Mouse (Mus musculus): ENCODE measurements at regions not wholly inside any gene's neighbourhood (a gene's known extent, or its start where the extent isn't known, plus 50 kb on each side); places are given as distances from the start of the nearest gene placed in this dataset.

DNA sequence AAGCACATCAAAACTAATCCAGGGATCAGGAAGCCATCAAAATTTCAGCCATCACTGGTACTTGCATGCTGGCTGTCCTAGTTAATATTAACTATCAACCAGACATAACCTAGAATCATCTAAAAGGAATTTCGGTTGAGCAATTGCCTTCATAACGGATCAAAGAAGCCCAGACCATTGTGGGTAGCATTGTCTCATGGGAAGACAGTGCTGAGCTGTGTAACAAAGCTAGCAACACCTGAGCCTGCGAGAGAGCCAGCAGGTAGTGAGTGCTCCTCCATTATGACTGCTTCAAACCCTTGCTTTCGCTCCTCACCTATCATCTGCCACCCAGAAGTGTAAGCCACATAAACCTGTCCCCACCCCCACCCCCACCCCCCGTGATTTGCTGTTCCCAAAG lies 169.6 kb upstream of the Fat1 start:
- DNase-seq (ENCODE audit: low spot score) = no peak

GRCm38 (mm10) chr8:44766111-44766873 lies 169.0 kb upstream of the Fat1 start:
- DNase-seq (ENCODE audit: low spot score) = no peak

- DNase-seq (ENCODE audit: low spot score) = no peak
Observed at GRCm38 (mm10) chr8:44767271-44767670, 168.0 kb upstream of the Fat1 start.

DNA sequence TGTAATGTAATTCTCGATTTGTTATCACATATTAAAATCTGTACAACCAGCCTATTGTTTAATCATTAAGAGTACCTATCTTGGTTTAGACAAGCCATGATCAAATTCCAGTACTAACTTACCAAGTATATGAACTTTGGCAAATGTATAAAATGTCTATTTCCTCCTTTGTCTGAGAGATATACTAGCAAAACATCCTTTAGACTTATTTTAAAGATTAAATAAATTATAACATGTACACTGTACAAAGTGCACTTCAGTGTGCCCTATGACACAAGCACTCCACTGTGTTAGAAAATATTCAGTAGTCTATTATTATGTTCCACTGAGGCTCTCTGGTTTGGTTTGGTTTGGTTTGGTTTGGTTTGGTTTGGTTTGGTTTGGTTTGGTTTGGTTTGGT lies 156.0 kb upstream of the Fat1 start:
- no peak for DNase-seq (ENCODE audit: low spot score)

GRCm38 (mm10) chr8:44782421-44782820 lies 152.8 kb upstream of the Fat1 start:
- no peak for DNase-seq (ENCODE audit: low spot score)

GRCm38 (mm10) chr8:44785161-44785560 lies 150.1 kb upstream of the Fat1 start:
- DNase-seq (ENCODE audit: low spot score) = no peak

- DNase-seq (ENCODE audit: low spot score) = no peak
Observed at GRCm38 (mm10) chr8:44786740-44787139, 148.5 kb upstream of the Fat1 start.

DNA sequence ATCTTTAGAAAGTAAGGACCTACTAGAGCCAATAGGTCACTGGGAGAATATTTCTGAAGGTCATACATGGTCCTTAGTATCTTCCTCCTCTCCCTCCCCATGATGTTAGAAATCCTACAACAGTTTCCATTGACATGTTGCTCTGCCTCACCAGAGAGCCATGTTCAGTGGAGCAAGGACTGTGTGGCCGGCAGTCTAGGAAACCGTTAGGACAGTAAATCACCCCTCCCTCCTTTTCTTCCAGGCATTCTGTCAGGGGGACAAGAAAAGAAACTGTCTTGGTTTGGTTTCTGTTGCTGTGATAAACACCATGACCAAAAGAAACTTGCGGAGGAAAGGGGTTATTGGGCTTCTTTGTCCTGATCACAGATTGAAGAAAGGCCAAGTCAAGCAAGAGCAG lies 147.0 kb upstream of the Fat1 start:
- DNase-seq (ENCODE audit: low spot score) = no peak

DNA sequence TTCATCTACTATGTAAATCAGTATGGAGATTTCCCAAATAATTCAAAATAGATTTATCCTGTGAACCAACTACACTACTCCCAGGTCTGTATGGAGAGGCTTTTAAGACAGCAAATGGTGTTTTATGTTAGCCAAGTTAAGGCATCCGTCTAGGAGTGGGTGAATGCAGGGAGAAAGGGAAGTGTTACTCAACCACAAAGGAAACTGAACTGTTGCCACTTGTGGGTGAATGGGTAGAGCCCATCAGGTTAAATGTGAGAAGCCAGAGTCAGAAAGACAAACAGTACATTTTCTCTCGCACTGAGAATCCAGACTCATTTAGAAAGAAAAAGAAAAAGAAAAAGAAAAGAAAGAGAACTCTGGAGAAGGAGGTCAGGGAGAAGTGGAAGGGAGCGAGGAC lies 135.7 kb upstream of the Fat1 start:
- DNase-seq (ENCODE audit: low spot score) = no peak

DNA sequence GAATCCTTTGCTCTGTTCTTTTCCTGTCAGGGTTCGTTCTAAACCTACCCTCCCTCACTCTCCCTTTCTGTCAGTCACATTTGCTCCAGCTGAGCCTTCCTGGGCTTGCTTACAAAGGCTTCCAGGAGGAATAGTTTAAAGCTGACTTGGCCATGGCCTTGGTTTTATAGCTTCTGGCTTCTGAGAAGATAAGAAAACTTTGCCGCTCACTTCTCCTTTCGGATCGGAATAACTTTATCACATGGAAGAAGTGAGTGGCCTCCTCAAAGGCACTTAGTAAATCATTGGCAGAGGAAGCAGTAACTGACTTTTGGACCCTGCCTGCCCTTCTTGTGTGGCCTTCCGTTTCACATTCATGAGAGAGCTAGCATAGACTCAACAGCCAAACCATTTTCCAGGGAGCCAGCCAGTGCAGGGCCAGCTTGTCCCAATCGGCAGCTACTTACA lies 134.4 kb upstream of the Fat1 start:
- peak; percentile 11 for DNase-seq (ENCODE audit: low spot score)

GRCm38 (mm10) chr8:44801604-44802206 lies 133.5 kb upstream of the Fat1 start:
- DNase-seq (ENCODE audit: low spot score) = no peak

- no peak for DNase-seq (ENCODE audit: low spot score)
Observed at GRCm38 (mm10) chr8:44802331-44802730, 132.9 kb upstream of the Fat1 start.

DNA sequence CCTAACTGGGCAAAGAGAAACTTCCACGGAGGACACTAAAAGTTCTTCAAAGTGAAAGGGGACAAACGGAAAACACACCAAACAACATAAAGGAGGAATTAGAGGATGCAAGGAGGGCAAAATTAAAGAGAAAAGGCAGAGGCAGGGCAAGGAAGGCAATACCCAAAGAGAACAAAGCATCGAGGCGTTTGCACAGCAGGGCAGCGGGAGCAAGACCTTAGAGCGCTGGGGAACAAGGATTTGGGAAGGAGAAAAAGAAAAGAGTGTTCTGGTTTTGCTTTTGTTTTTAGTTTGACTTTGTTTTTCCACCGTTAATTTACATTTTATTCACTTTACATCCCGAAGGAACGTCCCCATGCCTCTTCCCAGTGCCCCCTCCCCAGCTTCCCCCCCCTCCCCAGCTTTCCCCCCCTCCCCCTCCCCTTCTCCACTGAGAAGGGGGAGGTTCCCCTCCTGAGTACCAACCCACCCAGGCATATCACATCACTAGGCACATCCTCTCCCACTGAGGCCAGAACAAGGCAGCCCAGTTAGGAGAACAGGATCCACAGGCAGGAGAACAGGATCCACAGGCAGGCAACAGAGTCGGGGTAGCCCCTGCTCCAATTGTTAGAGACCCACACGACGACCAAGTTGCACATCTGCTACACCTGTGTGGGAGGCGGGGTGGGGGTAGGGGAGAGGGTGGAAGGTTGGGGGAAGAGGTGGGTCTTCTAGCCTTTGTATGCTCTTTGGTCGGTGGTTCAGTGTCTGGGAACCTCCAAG lies 130.7 kb upstream of the Fat1 start:
- no peak for DNase-seq (ENCODE audit: low spot score)

DNA sequence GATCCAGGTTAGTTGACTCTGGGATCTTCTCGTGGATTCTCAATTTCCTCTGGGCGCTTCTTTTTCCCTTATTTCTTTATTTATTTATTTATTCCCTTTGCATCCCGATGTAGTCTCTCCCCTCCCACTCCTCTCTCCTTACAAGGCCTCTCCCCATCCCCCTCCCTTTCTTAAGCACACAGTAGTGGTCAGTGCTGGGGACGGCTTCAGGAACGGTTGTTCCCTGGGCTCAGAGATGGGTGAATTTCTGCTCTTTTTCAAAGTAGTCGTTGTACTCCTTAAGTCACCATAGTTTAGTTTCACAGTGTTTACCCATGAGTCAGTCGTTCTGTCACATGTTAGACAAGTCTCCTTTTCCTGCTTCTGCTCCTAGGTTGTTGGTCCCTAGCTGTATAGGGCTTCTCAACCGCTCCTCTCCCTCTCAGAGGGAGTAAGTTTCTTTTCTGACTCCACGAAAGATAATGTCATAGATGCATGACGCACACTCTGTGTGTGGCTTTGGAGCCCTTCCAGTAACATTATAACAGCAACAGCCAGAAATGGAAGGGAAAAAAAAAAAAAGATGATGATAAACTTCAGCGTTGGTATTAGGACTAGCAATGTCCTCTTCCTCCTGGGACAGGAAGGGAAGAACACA lies 129.9 kb upstream of the Fat1 start:
- no peak for DNase-seq (ENCODE audit: low spot score)

- DNase-seq (ENCODE audit: low spot score) = no peak
Observed at GRCm38 (mm10) chr8:44812360-44812759, 122.9 kb upstream of the Fat1 start.

DNA sequence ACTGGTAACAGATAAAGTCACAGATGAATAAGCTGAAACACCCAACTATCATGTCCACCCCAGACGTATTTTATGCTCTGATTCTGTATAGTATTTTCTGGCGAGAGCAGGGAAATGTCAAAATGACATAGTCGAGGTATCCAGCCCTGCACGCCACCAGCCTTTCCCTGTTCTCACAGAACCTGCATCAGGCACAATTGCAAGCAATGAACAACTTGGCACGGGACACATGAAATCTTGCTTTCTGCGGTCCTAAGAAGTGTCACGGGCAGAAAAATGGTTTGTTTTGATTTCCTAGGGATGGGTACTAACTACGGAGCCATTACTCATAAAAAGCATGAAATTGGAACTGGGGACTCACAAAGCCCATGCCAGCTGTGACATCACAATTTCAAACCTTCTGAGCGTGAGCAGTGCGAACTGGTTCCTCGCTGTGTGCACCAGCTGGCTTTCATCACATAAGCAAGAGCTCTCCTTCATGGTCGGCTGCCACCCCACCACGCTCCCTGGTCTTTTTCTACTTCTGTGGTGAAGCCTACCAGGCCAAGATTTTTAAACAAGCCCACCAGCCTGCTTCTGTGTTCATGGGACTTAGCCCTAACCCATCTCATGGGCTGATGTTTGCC lies 117.6 kb upstream of the Fat1 start:
- DNase-seq (ENCODE audit: low spot score) = no peak

GRCm38 (mm10) chr8:44819270-44819669 lies 116.0 kb upstream of the Fat1 start:
- no peak for DNase-seq (ENCODE audit: low spot score)

DNA sequence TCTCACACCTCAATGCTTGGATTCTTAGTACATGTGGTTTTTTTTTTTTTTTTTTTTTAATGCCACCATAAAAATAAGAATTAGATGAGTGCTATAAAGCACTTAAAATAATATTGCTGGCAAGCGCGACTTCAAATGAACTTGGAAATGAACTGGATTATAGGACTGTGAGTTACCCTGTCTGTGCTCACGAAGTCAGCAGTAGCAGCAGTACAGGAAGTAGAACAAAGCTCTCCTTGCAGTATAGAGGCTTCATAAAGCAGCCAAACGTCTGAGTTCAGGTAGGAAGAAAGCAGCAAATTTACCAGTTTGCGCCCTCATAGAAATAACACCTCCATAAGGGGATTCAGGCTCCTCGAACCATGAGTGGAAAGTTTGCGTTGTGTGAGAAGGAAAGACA lies 115.6 kb upstream of the Fat1 start:
- DNase-seq (ENCODE audit: low spot score) = no peak

DNA sequence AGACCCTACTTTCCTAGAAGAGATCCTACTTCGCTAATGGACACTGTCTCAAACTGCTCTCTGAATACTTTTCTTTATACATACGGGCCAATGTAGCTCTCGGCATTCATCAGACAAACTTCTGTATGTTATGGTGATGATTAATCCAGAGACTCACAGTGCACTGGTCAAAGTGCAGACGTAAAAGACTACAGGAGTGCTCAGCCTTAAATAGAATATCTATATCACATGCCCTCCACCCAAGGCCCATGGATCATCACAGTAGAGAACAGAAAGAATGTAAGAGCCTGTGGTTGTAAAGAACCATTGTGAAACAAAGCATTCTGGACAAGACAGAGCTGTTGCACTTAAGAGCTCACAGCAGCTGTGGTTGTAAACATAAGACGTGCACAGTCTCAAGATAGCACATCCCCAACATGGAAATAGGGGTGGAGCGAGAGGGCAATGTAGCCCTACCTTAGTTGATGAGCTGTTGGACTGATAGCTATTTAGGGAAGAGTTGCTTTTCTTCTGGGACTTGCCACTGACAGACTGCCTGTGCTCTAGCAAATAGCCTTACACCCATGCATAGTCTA lies 110.0 kb upstream of the Fat1 start:
- no peak for DNase-seq (ENCODE audit: low spot score)

DNA sequence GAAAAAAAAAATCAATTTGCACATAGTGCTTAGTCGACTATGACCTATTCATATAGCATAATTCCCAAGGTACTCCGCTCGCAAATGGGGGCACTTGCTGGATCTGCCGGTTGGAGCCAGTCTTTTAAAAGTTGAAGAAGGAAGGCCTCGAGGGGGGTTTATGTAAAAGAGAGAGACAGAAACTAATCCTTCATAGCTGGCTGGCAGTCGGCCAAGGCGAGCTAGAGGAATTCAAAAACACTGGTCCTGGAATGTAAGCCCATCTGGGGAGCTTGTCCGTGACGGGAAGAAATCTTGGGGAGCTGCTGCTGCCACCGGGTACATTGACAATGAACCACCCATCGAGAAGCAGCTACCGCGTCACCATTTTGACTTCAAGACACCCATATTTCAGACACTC lies 108.3 kb upstream of the Fat1 start:
- DNase-seq (ENCODE audit: low spot score) = peak; percentile 46

DNA sequence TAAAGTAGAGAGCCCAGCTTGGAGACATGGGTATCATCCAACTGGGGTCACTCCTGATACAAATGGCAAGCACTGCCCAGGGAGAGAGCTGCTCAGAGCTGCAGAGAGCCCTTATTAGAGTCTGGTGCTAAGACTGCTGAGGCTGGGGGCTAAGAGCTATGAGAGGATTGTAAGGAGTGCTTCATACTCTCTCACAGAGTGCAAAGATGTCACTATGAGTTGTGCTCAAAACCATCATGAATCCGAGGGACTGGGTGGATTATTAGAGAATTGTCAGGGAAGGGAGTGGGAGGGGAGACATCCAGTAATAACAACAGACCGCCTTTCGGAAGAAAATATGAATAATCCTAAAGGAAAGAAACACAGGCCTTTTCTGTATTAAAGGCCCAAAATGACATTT lies 107.2 kb upstream of the Fat1 start:
- DNase-seq (ENCODE audit: low spot score) = no peak

DNA sequence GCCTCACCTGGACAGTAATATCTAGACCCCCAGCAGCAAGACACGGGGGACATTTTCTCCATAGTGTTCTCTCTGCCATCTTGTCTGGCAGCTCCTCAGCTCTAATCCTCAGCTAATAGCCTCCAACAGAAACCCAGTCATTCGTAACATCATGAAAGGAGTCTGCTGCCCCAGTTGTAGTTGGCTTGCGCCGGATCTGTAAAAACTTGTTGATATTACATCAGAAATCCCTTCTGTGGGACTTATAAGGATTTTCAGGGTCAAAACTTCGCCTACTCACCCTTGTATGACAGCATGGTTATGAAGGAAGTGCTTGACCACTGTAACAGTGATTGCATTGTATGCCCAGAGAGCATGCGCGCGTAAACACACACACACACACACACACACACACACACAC lies 96.8 kb upstream of the Fat1 start:
- no peak for DNase-seq (ENCODE audit: low spot score)

Measured in urinary bladder, postnatal 14 days (tissue).